Mouse (Mus musculus) large intestine, adult 2 months (tissue): ENCODE results near the gene Wfdc1. TPM values are rescaled to one million over a fixed set of nuclear protein-coding genes. Genes with fewer than 3 reads are reported as not detected.

Source experiments
- DNase-seq: peaks from one replicate; pipeline ENCODE4 v3.0.0-alpha.2; 2012; ENCODE audit warnings: low read depth, low spot score
- WGBS: fragments of 180-500 bp; shearing (Covaris S2); methylation state at CpG from one replicate; pipeline ENCODE4 v1.1.7; 2018; 5-methylcytosine and 5-hydroxymethylcytosine counted together
- polyA plus RNA-seq: library from polyadenylated mRNA; depleted of rRNA; stranded (reverse); fragments of >200 nt; gene quantifications from 2 replicates; pipeline ENCODE4 v1.2.3, GENCODE M21; 2012

Wfdc1 gene
- polyA plus RNA-seq, 1 experiment = 26.8 TPM

GRCm38 (mm10) chr8:119636766-119637165, 29.4 kb upstream of the Wfdc1 start:
- WGBS = 56% methylated on average over 7 of the region's 7 CpGs

GRCm38 (mm10) chr8:119637381-119637780, 28.8 kb upstream of the Wfdc1 start:
- no peak for DNase-seq
- 91% methylated on average over 4 of the region's 4 CpGs for WGBS

More at GRCm38 (mm10) chr8:119636766-119637165, 29.4 kb upstream of the Wfdc1 start:
- no peak for DNase-seq

- 53% methylated on average over 6 of the region's 6 CpGs for WGBS
- no peak for DNase-seq
Measured at GRCm38 (mm10) chr8:119638261-119638660, 27.9 kb upstream of the Wfdc1 start.

- DNase-seq = peak; percentile 73
- WGBS = 8% methylated on average over 7 of the region's 7 CpGs
Measured at GRCm38 (mm10) chr8:119639798-119640197, 26.4 kb upstream of the Wfdc1 start.

GRCm38 (mm10) chr8:119641058-119641457, 25.1 kb upstream of the Wfdc1 start:
- no peak for DNase-seq
- WGBS = 34% methylated on average over 5 of the region's 5 CpGs

GRCm38 (mm10) chr8:119642960-119643359, 23.2 kb upstream of the Wfdc1 start:
- WGBS = 95% methylated on average over 1 of the region's 1 CpGs
- no peak for DNase-seq

- WGBS = 68% methylated on average over 17 of the region's 17 CpGs
- DNase-seq = no peak
Measured at GRCm38 (mm10) chr8:119644429-119644960, 21.7 kb upstream of the Wfdc1 start.

GRCm38 (mm10) chr8:119644981-119645597, 21.1 kb upstream of the Wfdc1 start:
- 77% methylated on average over 18 of the region's 18 CpGs for WGBS
- no peak for DNase-seq

- no peak for DNase-seq
- 61% methylated on average over 3 of the region's 3 CpGs for WGBS
Measured at GRCm38 (mm10) chr8:119646197-119646596, 20.0 kb upstream of the Wfdc1 start.

GRCm38 (mm10) chr8:119646846-119647245, 19.3 kb upstream of the Wfdc1 start:
- DNase-seq = no peak
- 84% methylated on average over 7 of the region's 7 CpGs for WGBS

- WGBS = 48% methylated on average over 2 of the region's 2 CpGs
- DNase-seq = no peak
Measured at GRCm38 (mm10) chr8:119651324-119651723, 14.8 kb upstream of the Wfdc1 start.

GRCm38 (mm10) chr8:119656709-119657464, 9.3 kb upstream of the Wfdc1 start:
- WGBS = 29% methylated on average over 5 of the region's 5 CpGs
- no peak for DNase-seq

- 34% methylated on average over 9 of the region's 9 CpGs for WGBS
- DNase-seq = no peak
Measured at GRCm38 (mm10) chr8:119661081-119661480, 5.1 kb upstream of the Wfdc1 start.

GRCm38 (mm10) chr8:119661892-119662291, 4.3 kb upstream of the Wfdc1 start:
- 73% methylated on average over 6 of the region's 6 CpGs for WGBS
- DNase-seq = no peak

GRCm38 (mm10) chr8:119663440-119663839, 2.7 kb upstream of the Wfdc1 start:
- 88% methylated on average over 11 of the region's 11 CpGs for WGBS
- DNase-seq = no peak

GRCm38 (mm10) chr8:119665270-119665669, 895 bp upstream of the Wfdc1 start:
- WGBS = 69% methylated on average over 6 of the region's 6 CpGs
- no peak for DNase-seq

- no peak for DNase-seq
- WGBS = 21% methylated on average over 9 of the region's 9 CpGs
Measured at GRCm38 (mm10) chr8:119668447-119668846, 2.3 kb downstream of the Wfdc1 start.

GRCm38 (mm10) chr8:119669284-119669683, 3.1 kb downstream of the Wfdc1 start:
- 25% methylated on average over 12 of the region's 12 CpGs for WGBS
- DNase-seq = peak; percentile 52

- peak; percentile 78 for DNase-seq
- 7% methylated on average over 16 of the region's 16 CpGs for WGBS
Measured at GRCm38 (mm10) chr8:119670419-119671091, 4.4 kb downstream of the Wfdc1 start.

- no peak for DNase-seq
Measured at GRCm38 (mm10) chr8:119673976-119674555, 7.9 kb downstream of the Wfdc1 start.

More at GRCm38 (mm10) chr8:119673976-119674555, 7.9 kb downstream of the Wfdc1 start:
- WGBS = 87% methylated on average over 11 of the region's 11 CpGs
